Mouse (Mus musculus): Measurements from ENCODE around the gene Katnal1.

Katnal1 gene

GRCm38 (mm10) chr5:148924586-148924985 lies 4.5 kb downstream of the Katnal1 start:
- DNase-seq (ENCODE audit: low spot score) = no peak

DNA sequence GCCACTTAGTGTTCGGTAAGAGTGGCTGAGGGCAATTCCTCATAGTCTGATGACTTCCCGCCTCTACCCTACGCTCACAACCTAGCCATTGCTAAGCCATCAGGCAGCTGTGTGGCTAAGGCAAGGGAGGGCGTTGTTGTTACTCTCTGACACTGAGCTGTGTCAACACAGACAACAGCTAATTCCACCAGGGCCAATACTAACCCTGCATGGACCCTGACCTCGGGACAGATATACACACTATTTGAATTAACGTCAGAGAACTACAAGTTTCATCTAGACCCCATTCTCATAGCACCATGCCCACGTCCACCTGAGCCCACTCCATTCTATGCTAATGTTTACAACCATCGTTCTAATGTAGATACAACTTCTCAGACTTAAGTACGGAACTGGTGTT lies 5.1 kb downstream of the Katnal1 start:
- DNase-seq (ENCODE audit: low spot score) = no peak

- DNase-seq (ENCODE audit: low spot score) = no peak
Observed at GRCm38 (mm10) chr5:148923408-148923807, 5.7 kb downstream of the Katnal1 start.

DNA sequence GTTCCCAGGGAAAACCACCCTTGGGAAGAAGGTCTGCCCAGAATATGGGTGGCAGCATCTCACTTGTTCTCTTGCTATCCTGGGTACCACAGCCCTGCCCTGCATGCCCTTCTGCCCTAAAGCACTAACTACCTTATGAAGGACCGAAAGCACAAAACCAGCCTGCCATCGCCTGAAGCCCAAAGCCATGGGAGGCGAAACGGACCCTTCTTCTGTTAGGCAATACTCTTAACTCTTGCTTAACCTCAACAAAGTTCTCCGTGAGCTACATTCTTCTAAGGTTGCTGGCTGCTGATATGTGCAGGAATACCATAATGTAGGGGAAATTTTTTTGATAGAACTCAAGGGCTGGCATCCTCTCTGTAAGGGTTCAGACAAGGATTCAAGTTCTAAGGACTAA lies 6.3 kb downstream of the Katnal1 start:
- no peak for DNase-seq (ENCODE audit: low spot score)

DNA sequence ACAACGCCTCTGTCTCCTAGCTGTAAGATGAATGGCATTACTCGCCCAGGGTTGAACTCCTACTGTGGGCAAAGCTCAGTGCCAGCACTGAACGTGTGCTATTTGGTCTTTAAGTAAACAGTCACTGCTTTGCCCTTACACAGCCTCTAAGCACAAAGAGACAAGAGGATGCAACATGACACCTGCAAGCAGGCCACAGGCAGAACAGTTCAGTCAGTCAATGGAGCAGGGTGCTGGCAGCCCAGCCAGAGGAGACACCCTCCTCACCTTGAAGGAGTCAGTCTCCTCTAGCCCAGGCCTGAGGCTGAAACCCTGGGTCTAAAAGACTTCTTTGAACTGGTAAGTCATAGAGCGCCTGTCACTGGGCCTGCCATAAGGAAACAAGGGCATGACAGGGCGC lies 11.1 kb downstream of the Katnal1 start:
- DNase-seq (ENCODE audit: low spot score) = no peak

GRCm38 (mm10) chr5:148916775-148917174 lies 12.3 kb downstream of the Katnal1 start:
- DNase-seq (ENCODE audit: low spot score) = no peak

GRCm38 (mm10) chr5:148912262-148912661 lies 16.9 kb downstream of the Katnal1 start:
- DNase-seq (ENCODE audit: low spot score) = no peak

DNA sequence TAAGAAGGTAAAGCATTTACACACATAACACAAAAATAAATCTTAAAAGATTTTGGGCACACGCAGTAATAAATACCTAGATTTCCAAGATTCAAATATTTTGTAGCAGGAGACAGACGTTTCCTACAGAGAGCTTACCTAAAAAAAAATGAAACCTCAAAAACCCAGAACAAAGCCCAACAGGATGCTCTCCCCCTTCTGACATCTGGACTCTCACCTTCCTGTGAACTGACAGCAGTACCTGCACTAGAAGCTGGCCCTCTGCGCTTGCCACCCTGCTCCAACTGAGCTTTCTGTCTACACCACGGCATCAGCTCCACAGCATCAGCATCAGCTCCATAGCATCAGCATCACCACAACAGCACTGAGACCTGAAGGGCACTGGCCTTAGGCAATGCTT lies 19.1 kb downstream of the Katnal1 start:
- no peak for DNase-seq (ENCODE audit: low spot score)

- DNase-seq (ENCODE audit: low spot score) = peak; percentile 27
Observed at GRCm38 (mm10) chr5:148909402-148909801, 19.7 kb downstream of the Katnal1 start.

- DNase-seq (ENCODE audit: low spot score) = peak; percentile 72
Observed at GRCm38 (mm10) chr5:148909057-148909395, 20.1 kb downstream of the Katnal1 start.

GRCm38 (mm10) chr5:148908191-148909056 lies 20.7 kb downstream of the Katnal1 start:
- peak; percentile 65 for DNase-seq (ENCODE audit: low spot score)

DNA sequence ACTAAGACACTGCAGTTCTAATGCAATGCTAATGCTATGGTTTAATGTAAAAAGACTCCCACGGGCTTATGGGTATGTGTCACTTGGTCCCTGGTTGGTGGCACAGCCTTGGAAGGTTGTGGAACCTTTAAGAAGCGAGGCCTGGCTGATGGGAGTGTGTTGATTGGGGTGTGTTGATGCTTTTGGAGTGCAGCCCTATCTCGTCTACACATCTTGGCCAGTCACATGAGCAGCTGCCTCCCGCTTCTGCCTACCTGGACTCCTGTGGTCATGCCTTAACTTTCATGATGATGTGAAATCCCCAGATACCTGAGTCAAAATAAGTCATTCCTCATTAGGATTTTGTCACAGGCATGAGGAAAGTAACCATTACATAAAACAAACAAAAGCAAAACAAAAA lies 22.8 kb downstream of the Katnal1 start:
- no peak for DNase-seq (ENCODE audit: low spot score)

- DNase-seq (ENCODE audit: low spot score) = peak; percentile 44
Observed at GRCm38 (mm10) chr5:148904846-148905245, 24.3 kb downstream of the Katnal1 start.

DNA sequence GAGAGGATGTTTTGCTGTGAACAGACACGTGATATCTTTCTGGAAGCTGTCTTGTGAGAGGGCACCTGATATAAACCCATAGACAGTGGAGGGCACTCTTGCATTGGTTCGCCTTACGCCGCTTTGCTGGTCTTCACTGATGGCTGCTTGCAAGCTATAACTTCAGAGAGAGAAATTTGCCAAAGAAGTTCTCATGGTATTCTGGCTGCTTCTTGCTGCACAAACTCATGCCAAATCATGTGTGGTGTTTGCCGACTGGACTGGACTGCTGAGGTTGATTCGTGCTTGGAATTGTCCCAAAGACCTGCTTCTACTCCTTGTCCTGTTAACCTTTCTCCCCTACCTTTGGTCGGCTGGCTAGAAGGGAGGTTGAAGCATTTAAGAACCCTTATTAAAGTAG lies 29.8 kb downstream of the Katnal1 start:
- no peak for DNase-seq (ENCODE audit: low spot score)

- no peak for DNase-seq (ENCODE audit: low spot score)
Observed at GRCm38 (mm10) chr5:148897941-148898417, 31.1 kb downstream of the Katnal1 start.

GRCm38 (mm10) chr5:148897069-148897702 lies 31.9 kb downstream of the Katnal1 start:
- DNase-seq (ENCODE audit: low spot score) = peak; percentile 29

- no peak for DNase-seq (ENCODE audit: low spot score)
Observed at GRCm38 (mm10) chr5:148896515-148896914, 32.6 kb downstream of the Katnal1 start.

GRCm38 (mm10) chr5:148895833-148896232 lies 33.3 kb downstream of the Katnal1 start:
- no peak for DNase-seq (ENCODE audit: low spot score)

- peak; percentile 37 for DNase-seq (ENCODE audit: low spot score)
Observed at GRCm38 (mm10) chr5:148895034-148895433, 34.1 kb downstream of the Katnal1 start.

GRCm38 (mm10) chr5:148890237-148890636 lies 38.9 kb downstream of the Katnal1 start:
- no peak for DNase-seq (ENCODE audit: low spot score)

DNA sequence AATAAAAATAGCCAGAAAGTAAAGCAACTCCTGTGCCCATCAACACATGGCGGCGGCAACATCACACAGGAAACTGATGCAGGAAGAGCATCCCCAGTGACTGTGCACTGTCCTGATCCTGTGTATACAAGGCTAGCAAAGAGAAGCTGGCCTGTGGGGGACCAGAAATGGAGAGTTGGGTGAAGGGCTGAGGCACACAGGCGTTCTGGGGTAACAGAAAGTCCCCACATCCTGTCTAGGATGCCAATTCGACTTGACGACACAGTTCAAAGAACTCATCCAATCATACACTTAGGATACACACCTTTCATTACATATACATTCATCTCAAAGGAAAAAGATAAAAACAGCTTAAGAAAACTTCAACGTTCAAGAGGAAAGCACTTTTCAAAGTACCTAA lies 41.1 kb downstream of the Katnal1 start:
- DNase-seq (ENCODE audit: low spot score) = no peak

- DNase-seq (ENCODE audit: low spot score) = peak; percentile 67
Observed at GRCm38 (mm10) chr5:148885821-148886609, 43.1 kb downstream of the Katnal1 start.

DNA sequence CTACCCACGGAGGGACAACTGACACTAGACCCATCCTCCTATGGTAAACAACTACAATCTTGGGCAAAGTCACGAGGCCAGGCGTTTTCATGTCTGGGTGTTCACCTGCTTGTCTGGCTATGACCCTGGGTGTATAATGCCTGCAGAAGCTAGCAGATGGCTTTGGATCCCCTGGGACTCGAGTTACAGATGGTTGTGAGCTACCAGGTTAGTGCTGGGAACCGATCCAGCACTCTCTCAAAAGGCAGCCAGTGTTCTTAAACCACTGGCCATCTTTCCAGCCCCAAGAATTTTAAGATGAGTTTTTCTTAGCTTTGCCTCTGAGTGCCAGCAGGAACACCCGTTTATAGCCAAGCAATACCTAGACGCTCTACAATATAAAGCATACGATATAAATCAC lies 45.4 kb downstream of the Katnal1 start:
- DNase-seq (ENCODE audit: low spot score) = no peak

All from retina, embryonic 14.5 days (tissue).